Mouse (Mus musculus): ENCODE results near the gene Zfp976. TPM values are rescaled to one million over a fixed set of nuclear protein-coding genes. Genes with fewer than 3 reads are reported as not detected.

Zfp976 gene
- polyA plus RNA-seq, 1 experiment from 2014 or later, result 3.9 TPM

Small RNA genes within 50 kb of the gene (microRNA-seq; reads per million reads assigned to microRNA genes)
- not detected for gene Gm24938

Other genes with a start within 250 kb of the Zfp976 start
- gene 4933421I07Rik, start 194.5 kb downstream of the Zfp976 start, polyA plus RNA-seq (2016; fragmentation: Nextera tagmentation; extraction: Ambion mirVana), result not detected in 2 replicates
- gene Zfp141, start 136.8 kb downstream of the Zfp976 start, polyA plus RNA-seq (2016; fragmentation: Nextera tagmentation; extraction: Ambion mirVana), result 15.0 and 15.8 TPM in 2 replicates
- gene Gm21028, start 64.0 kb downstream of the Zfp976 start, polyA plus RNA-seq (2016; fragmentation: Nextera tagmentation; extraction: Ambion mirVana), result not detected in 2 replicates
- gene Zfp977, start 50.0 kb downstream of the Zfp976 start, polyA plus RNA-seq (2016; fragmentation: Nextera tagmentation; extraction: Ambion mirVana), result 0.89 and 1.4 TPM in 2 replicates
- gene Zfp975, start 50.2 kb upstream of the Zfp976 start, polyA plus RNA-seq (2016; fragmentation: Nextera tagmentation; extraction: Ambion mirVana), result 9.9 and 11.7 TPM in 2 replicates
- not detected in 2 replicates for gene Gm17067, start 84.4 kb upstream of the Zfp976 start, polyA plus RNA-seq (2016; fragmentation: Nextera tagmentation; extraction: Ambion mirVana)
- gene Vmn2r62, start 150.9 kb upstream of the Zfp976 start, polyA plus RNA-seq (2016; fragmentation: Nextera tagmentation; extraction: Ambion mirVana), result not detected in 2 replicates
- not detected in 2 replicates for gene Gm2381, start 224.6 kb upstream of the Zfp976 start, polyA plus RNA-seq (2016; fragmentation: Nextera tagmentation; extraction: Ambion mirVana)

All from embryonic facial prominence, embryonic 10.5 days (tissue).